In the genomic region with DNA sequence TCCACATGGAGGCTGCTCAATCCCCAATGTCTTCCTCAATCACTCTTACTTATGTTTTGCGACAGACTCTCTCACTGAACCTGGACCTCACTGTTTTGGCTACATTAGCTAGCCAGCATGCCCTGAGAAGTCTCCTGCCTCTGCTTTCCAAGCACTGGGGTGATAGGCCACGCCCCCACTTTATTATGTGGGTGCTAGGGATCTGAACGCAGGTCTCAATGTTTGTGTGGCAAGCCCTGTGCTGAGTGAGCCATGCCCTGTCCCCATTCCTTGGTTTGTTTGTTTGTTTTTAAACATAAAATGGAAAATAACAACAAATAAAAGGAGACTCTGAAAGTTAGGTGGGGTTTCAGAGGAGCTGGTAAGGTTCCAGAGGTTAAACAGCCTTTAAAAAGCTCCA, we compare ENCODE assay signal across 23 mouse cellular contexts. TPM values are rescaled to one million over a fixed set of nuclear protein-coding genes. Genes with fewer than 3 reads are reported as not detected.
"Had no signal": no experiment of that assay in that cellular context is flagged by ENCODE, and none has a peak within 500 bp of the region (broad histone marks: within the 10 kb centered on the region; RNA-seq: fewer than 3 reads in every experiment).

No protein-coding gene starts in this region.

- DNase-seq: gastrocnemius, postnatal 14 days; gastrocnemius, postnatal 36 days; heart, adult 18-20 months; heart, postnatal 10 days; heart, postnatal 36 days; kidney, adult 11 months; kidney, adult 2 months; kidney, adult 9 months; kidney, postnatal 14 days; kidney, postnatal 36 days; layer of hippocampus, adult 9-11 months; layer of hippocampus, postnatal 36 days had no signal

- H3K9me3 ChIP-seq: hindbrain, embryonic 15.5 days; kidney, embryonic 15.5 days; limb, embryonic 13.5 days; limb, embryonic 15.5 days; liver, embryonic 12.5 days had no signal

- H3K4me3 ChIP-seq: hindbrain, embryonic 15.5 days; kidney, embryonic 15.5 days; limb, embryonic 13.5 days; limb, embryonic 15.5 days; liver, embryonic 12.5 days had no signal

- H3K9ac ChIP-seq: hindbrain, embryonic 15.5 days; kidney, embryonic 15.5 days; limb, embryonic 13.5 days; limb, embryonic 15.5 days; liver, embryonic 12.5 days; liver, embryonic 14.5 days had no signal

- H3K4me2 ChIP-seq: heart, embryonic 11.5 days; hindbrain, embryonic 15.5 days; kidney, embryonic 15.5 days; limb, embryonic 13.5 days; limb, embryonic 15.5 days; liver, embryonic 12.5 days had no signal

- H3K36me3 ChIP-seq: hindbrain, embryonic 15.5 days; kidney, embryonic 15.5 days; limb, embryonic 13.5 days; limb, embryonic 15.5 days; liver, embryonic 12.5 days had no signal

- ATAC-seq: intestine, embryonic 16.5 days; liver, embryonic 12.5 days had no signal

- H3K4me1 ChIP-seq: kidney, embryonic 15.5 days; liver, embryonic 12.5 days had no signal

- H3K27ac ChIP-seq: hindbrain, embryonic 15.5 days; kidney, embryonic 15.5 days; kidney, postnatal 0 days; limb, embryonic 13.5 days; limb, embryonic 15.5 days; liver, embryonic 12.5 days; liver, embryonic 14.5 days had no signal

- H3K27me3 ChIP-seq: hindbrain, embryonic 15.5 days; kidney, embryonic 15.5 days; limb, embryonic 13.5 days; limb, embryonic 15.5 days; liver, embryonic 12.5 days had no signal

RNA-seq across cellular contexts. Expression of gene Lipc, which starts 7.4 kb away (rescaled TPM):
- polyA plus RNA-seq: hindbrain, embryonic 11.5 days; hindbrain, embryonic 15.5 days; intestine, embryonic 14.5 days; limb, embryonic 13.5 days had no signal
